Mouse (Mus musculus) midbrain, embryonic 11.5 days (tissue): ENCODE data around the gene Gclm. TPM values are rescaled to one million over a fixed set of nuclear protein-coding genes. Genes with fewer than 3 reads are reported as not detected.
"Not testable (repeated sequence)": the region's sequence is repeated elsewhere in the genome, so short reads cannot be mapped to it uniquely, and the experiment has no call there.

Experiments used
- ATAC-seq: fragments of 200-750 bp; cut with Nextera tagmentation; 2 replicates; pipeline ENCODE4 v1.8.0; 2017; ENCODE audit warnings: moderate TSS enrichment, moderate library complexity; ENCODE audit not compliant: low FRiP score
- DNase-seq: peaks from one replicate; pipeline ENCODE4 v3.0.0; 2015; ENCODE audit warnings: low spot score; ENCODE audit errors: missing footprints
- H3K27ac ChIP-seq: fragments of 300-500 bp; sonication (generic); 2 replicates; pipeline ENCODE4 v1.5.1; 2014; ENCODE audit warnings: low read depth, low read length
- H3K27me3 ChIP-seq: fragments of 300-500 bp; sonication (generic); 2 replicates; pipeline ENCODE4 v1.6.1; 2014; ENCODE audit warnings: mild to moderate bottlenecking, low read length, moderate library complexity, mixed read lengths; ENCODE audit not compliant: control insufficient read depth, insufficient read depth
- H3K36me3 ChIP-seq: fragments of 300-500 bp; sonication (generic); 2 replicates; pipeline ENCODE4 v1.6.1; 2014; ENCODE audit warnings: mild to moderate bottlenecking, low read length, moderate library complexity, mixed read lengths; ENCODE audit not compliant: control insufficient read depth, insufficient read depth
- H3K4me1 ChIP-seq: fragments of 300-500 bp; sonication (generic); 2 replicates; pipeline ENCODE4 v1.6.1; 2014; ENCODE audit warnings: low read length; ENCODE audit not compliant: control insufficient read depth, insufficient read depth
- H3K4me2 ChIP-seq: fragments of 300-500 bp; sonication (generic); 2 replicates; pipeline ENCODE4 v1.6.1; 2014; ENCODE audit warnings: mild to moderate bottlenecking, moderate library complexity
- H3K4me3 ChIP-seq: fragments of 300-500 bp; sonication (generic); 2 replicates; pipeline ENCODE4 v1.5.1; 2014; ENCODE audit warnings: low read depth, low read length
- H3K9ac ChIP-seq: fragments of 300-500 bp; sonication (generic); 2 replicates; pipeline ENCODE4 v1.6.1; 2014; ENCODE audit warnings: low read length
- H3K9me3 ChIP-seq: fragments of 300-500 bp; sonication (generic); 2 replicates; pipeline ENCODE4 v1.6.1; 2016; ENCODE audit warnings: low read length; ENCODE audit not compliant: control insufficient read depth
- WGBS: fragments of 180-500 bp; shearing (Covaris S2); extraction: QIAGEN DNeasy Blood & Tissue Kit; methylation state at CpG from one replicate; pipeline ENCODE4 v1.1.7; 2014; 5-methylcytosine and 5-hydroxymethylcytosine counted together
- polyA plus RNA-seq: library from polyadenylated mRNA; unstranded; fragments of >200 nt; fragmentation: Nextera tagmentation; extraction: Ambion mirVana; gene quantifications from 2 replicates; pipeline ENCODE4 v1.2.1, GENCODE M21; 2014

Gene Gclm
- polyA plus RNA-seq, 1 experiment from 2014 or later: 61.0 TPM

DNA sequence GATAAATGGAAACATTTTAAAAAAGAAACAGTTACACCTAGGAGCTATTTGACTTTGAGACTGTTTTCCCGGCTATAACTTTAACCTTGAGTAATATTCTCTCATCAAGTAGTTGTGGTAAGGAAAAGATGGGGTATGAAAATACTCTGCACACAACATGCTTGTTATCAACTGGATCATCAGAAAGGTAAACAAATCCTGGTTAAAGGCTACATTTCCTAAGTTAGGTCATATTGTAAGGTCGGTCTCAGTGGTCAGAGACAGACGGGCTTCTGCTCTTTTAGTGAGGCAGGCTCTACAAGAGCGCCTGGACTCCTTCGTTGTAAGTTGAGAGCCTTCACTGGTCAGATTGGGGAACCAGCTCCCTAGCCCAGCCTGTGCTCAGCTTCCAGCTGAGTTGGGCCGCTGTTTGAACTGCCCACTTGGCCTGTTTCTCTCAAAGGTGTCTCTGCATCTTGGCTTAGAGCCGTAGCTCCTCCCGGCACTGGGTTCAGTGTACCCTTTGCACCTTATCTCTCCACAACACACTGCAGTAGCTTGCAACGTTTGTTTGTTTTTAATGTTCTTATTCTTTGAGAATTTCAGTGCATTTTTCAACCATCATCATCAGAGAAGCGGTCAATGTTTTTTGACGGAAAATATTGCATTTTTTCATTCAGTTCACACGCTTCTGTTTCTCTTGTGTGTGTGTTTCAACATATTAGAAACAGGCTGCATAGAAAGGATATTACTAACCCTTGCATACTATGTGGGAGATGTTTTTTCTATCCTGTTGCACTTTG, 1.8 kb downstream of the Gclm start:
- ATAC-seq: no peak
- Histone ChIP-seq H3K27me3 (no peaks in the 10 kb centered on the region), H3K36me3 (no peaks in the 10 kb centered on the region), H3K4me2 (peak overlapping the region; percentile 75), H3K4me1 (peaks cover 7% of the 10 kb centered on the region), H3K9ac (no peak overlapping the region), H3K27ac (no peak overlapping the region), H3K4me3 (peak overlapping the region; percentile 86; the same call in 1 of the 2 replicates), H3K9me3 (no peaks in the 10 kb centered on the region)
- 66% methylated on average over 12 of the region's 12 CpGs for WGBS
- DNase-seq: no peak

DNA sequence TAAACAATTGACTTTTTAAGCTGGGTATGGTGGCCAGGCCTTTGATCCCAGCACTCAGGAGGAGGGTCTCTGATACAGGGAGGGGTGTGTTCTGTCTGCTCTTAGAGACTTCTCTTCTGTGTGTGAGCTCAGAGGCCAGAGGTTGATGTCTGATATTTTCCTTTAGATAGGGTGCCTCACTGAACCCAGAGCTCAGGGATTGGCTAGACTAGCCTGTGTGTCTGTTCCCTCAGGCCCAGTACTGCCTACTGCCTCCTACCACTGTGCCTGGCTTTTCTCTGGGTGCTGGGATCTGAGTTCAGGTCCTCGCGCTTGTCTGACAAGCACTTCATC, 2.4 kb downstream of the Gclm start:
- no peak for DNase-seq
- H3K27me3 ChIP-seq: no peaks in the 10 kb centered on the region
- no peak for ATAC-seq
- H3K4me1 ChIP-seq: peaks cover 7% of the 10 kb centered on the region
- H3K36me3 ChIP-seq: no peaks in the 10 kb centered on the region
- no peak overlapping the region for H3K4me3 ChIP-seq
- H3K9me3 ChIP-seq: no peaks in the 10 kb centered on the region
- H3K9ac ChIP-seq: no peak overlapping the region
- H3K27ac ChIP-seq: no peak overlapping the region
- H3K4me2 ChIP-seq: no peak overlapping the region
- 93% methylated on average over 2 of the region's 2 CpGs for WGBS

DNA sequence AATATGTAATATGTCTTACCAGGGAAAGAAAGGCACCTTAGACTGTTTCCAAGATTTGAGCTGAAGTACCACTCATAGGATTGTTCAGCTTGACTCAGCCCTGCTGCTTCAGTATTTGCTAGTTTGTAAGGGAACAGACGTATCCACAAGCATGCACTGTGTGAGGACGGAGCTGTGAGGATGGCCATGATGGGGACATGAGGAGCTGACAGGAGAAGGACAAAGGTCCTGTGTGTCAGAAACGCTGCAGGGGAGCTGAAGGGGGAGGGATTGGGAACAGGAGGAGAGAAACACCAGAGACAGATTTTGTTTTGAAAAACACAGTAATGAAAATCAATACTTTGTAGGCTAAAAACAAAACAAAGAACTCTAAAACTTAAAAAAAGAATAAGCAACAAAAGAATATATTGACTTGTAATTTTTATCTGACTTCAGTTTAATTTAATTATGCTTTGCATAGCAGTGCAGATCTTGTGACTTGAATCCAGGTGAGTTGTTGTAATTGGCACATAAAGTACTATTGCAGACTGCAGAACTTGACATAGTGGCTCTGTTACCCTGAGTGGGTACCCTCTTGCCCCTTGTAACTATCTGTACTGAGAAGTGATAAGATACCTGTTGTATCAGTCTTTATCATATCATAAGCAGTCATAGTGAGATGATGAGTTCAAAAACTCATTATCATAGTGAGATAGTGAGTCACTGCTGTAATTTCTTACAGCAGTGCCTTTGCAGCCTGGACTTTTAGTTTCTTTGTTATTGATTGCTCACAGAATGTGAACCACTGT, 7.3 kb downstream of the Gclm start:
- no peak for DNase-seq
- WGBS: 55% methylated on average over 3 of the region's 3 CpGs
- Histone ChIP-seq H3K9me3 (no peaks in the 10 kb centered on the region), H3K4me3 (no peak overlapping the region), H3K36me3 (no peaks in the 10 kb centered on the region), H3K27ac (no peak overlapping the region), H3K27me3 (no peaks in the 10 kb centered on the region), H3K9ac (no peak overlapping the region), H3K4me2 (no peak overlapping the region), H3K4me1 (no peaks in the 10 kb centered on the region)
- ATAC-seq: no peak

DNA sequence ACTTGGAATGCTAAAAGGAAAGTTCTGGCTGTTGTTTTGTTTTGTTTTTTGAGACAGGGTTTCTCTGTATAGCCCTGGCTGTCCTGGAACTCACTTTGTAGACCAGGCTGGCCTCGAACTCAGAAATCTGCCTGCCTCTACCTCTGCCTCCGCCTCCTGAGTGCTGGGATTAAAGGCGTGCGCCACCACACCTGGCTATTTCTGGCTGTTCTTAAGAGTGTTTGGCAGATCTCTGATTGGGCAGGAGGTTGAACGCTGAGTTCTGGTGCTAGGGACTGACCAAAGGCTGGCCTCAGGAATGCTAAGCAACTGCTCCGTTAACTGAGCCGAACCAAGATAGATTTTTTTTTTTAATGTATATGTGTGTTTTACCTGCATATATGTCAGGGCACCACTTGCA, 8.7 kb downstream of the Gclm start:
- not testable (repeated sequence) for H3K4me1 ChIP-seq, H3K4me2 ChIP-seq, H3K36me3 ChIP-seq, H3K9me3 ChIP-seq, DNase-seq, ATAC-seq, H3K4me3 ChIP-seq, H3K27me3 ChIP-seq, H3K9ac ChIP-seq, H3K27ac ChIP-seq
- WGBS: 90% methylated on average over 7 of the region's 7 CpGs

DNA sequence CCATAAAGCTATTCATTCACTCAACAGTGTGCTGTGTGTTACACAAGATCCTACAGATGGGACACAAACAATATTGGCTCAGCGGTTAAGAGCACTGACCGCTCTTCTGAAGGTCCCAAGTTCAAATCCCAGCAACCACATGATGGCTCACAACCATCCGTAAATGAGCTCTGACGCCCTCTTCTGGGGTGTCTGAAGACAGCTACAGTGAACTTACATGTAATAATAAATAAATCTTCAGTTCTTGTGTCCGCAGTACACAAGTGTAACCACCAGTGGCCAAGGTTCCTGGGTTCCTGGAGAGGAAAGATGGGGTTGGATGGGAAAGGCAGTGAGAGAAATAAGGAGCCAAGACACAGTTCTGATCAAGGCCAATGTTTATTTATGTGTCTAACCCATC, 24.6 kb downstream of the Gclm start:
- 74% methylated on average over 5 of the region's 5 CpGs for WGBS
- H3K27ac ChIP-seq: no peak overlapping the region
- peaks cover 1% of the 10 kb centered on the region for H3K4me1 ChIP-seq
- no peak for DNase-seq
- no peak overlapping the region for H3K4me2 ChIP-seq
- H3K36me3 ChIP-seq: no peaks in the 10 kb centered on the region
- H3K9ac ChIP-seq: no peak overlapping the region
- H3K4me3 ChIP-seq: no peak overlapping the region
- no peaks in the 10 kb centered on the region for H3K27me3 ChIP-seq
- no peak for ATAC-seq
- no peaks in the 10 kb centered on the region for H3K9me3 ChIP-seq

DNA sequence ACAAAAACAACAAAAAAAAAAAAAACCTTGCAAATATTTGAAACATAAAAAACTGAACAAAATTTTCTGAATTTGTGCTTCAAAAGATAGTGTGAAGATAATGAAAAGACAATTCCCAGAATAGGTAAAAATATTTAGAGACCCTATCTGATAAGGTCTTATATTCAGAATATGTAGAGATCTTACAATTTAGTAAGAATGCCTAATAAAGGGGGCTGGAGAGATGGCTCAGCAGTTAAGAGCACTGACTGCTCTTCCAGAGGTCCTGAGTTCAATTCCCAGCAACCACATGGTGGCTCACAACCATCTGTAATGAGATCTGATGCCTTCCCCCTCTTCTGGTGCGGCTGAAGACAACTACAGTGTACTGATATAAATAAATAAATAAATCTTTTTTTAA, 27.2 kb downstream of the Gclm start:
- not testable (repeated sequence) for H3K27me3 ChIP-seq, H3K4me3 ChIP-seq
- 93% methylated on average over 1 of the region's 1 CpGs for WGBS

DNA sequence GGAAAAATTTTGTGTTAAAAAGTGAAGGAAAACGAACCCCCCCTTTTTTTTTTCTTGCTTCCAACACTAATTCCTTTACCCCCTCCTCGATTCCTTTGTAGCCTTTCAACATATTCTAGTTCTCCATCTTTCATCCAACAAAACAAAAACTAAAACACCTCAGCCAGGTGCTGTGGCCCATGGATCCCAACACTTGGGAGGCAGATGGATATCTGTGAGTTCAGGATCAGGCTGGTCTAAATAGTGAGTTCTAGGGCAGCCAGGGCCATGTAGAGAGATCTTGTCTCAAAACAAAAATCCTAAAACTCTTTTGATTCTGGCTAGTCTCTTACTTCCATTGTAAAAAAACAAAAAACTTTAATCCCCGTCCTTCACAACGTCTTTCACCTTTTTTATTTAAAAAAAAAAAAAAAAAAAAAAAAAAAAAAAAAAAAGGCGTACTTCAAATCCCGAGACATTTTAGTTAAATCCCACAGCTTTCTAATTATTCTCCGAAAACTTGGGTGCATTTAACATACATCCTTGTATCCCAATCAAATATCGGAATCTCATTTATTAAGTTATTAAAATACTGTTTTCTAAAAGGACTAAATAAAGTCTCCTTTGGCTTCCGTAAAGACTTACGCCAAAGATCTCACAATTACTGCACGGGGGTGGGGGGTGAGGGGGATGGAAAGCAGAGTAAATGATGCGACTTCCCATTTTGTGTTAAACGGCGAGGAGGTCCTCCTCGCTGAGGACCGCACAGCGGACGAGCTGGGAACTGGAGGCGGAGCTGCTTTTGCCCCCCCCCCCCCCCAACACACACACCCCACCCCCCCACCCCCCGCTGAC, 28.3 kb downstream of the Gclm start:
- H3K4me1 ChIP-seq: peaks cover 7% of the 10 kb centered on the region
- H3K4me3 ChIP-seq: peak overlapping the region; percentile 91; the same call in 1 of the 2 replicates
- no peak overlapping the region for H3K27ac ChIP-seq
- H3K36me3 ChIP-seq: peaks cover 2% of the 10 kb centered on the region
- DNase-seq (peak; percentile 91), ATAC-seq (no peak)
- H3K27me3 ChIP-seq: no peaks in the 10 kb centered on the region
- peak overlapping the region; percentile 31; the same call in 1 of the 2 replicates for H3K4me2 ChIP-seq
- 9% methylated on average over 20 of the region's 20 CpGs for WGBS
- no peaks in the 10 kb centered on the region for H3K9me3 ChIP-seq
- peak overlapping the region; percentile 40; the same call in 1 of the 2 replicates for H3K9ac ChIP-seq

More for the DNA sequence above, 27.2 kb downstream of the Gclm start:
- H3K27ac ChIP-seq, H3K4me2 ChIP-seq, H3K4me1 ChIP-seq, H3K9ac ChIP-seq, H3K9me3 ChIP-seq, H3K36me3 ChIP-seq, DNase-seq, ATAC-seq: not testable (repeated sequence)

DNA sequence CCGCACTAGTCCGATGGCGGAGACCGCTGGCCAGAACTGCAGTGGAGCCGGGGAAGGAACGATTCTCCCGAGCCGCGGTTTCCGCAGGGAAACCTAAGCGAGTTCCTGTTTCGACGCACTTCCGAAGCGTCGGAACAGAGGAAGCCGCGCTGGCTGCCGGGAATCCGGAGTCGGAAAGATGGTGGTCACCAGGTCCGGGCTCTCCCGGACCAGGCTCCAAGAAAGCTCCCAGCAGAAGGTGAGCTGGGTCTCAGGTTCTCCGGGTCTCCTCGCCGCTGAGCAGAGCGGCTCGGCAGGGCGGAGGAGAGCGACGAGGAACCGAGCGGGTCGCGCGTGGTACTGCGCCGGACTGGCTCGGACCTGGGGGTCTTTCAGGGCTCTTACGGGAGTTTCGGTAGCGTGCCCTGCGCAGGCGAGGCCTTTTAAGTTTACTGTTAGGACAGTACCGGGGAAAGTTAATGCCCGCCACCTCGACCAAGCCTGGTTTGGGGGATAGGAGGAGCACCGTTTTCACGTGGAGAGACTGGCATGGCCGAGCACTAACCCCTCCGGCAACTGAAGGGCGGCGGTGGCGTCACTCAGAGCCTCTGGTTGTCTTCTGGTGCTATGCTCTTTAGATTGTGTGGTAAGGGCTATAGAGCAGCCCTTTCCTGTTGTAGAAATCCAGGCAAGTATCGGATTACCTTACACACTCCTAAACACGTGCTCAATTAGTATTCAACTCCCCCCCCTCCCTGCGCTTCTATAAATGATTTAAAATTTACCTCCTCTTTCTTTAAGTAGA, 29.1 kb downstream of the Gclm start, which contains the start of gene Dnttip2:
TSS of gene Dnttip2 (plus strand) at position 148 of the 784 bp plus-strand sequence.
- peaks cover 7% of the 10 kb centered on the region for H3K4me1 ChIP-seq
- H3K4me3 ChIP-seq: peak within 1 kb of the TSS; percentile 91
- peak within 1 kb of the TSS; percentile 36; the same call in 1 of the 2 replicates for H3K27ac ChIP-seq
- no peaks in the 10 kb centered on the region for H3K9me3 ChIP-seq
- ATAC-seq (peak; percentile 96), DNase-seq (peak; percentile 99)
- WGBS: under 1% methylated on average over 57 of the region's 57 CpGs
- H3K4me2 ChIP-seq: peak within 1 kb of the TSS; percentile 84
- no peaks in the 10 kb centered on the region for H3K27me3 ChIP-seq
- H3K9ac ChIP-seq: peak within 1 kb of the TSS; percentile 87
- H3K36me3 ChIP-seq: peaks cover 6% of the 10 kb centered on the region
